Mouse (Mus musculus) spleen, adult 2 months (tissue): ENCODE results near the gene Me1.

Source experiments
- CTCF ChIP-seq: fragments of 200-500 bp; IDR thresholded peaks from 2 replicates; pipeline ENCODE4 v1.5.1; 2011; ENCODE audit warnings: mild to moderate bottlenecking, inconsistent platforms; ENCODE audit not compliant: insufficient read depth, insufficient read length, insufficient replicate concordance; ENCODE audit errors: extremely low read depth
- POLR2A ChIP-seq: fragments of 200-500 bp; IDR thresholded peaks from 2 replicates; pipeline ENCODE4 v1.6.1; 2011; ENCODE audit warnings: low read depth, low read length, inconsistent platforms

- no peak for TF ChIP-seq CTCF
- no peak for TF ChIP-seq POLR2A
These were observed 126.3 kb downstream of the Me1 start for GRCm38 (mm10) chr9:86569314-86569910.
